Mouse (Mus musculus) limb, embryonic 14.5 days (tissue): Measurements from ENCODE around the gene Ndufv1. TPM values are rescaled to one million over a fixed set of nuclear protein-coding genes. Genes with fewer than 3 reads are reported as not detected.
A peak's percentile ranks its signal among the peaks of the same experiment; 100 is the strongest.

ENCODE experiments used
- ATAC-seq: fragments of 200-750 bp; cut with Nextera tagmentation; 2 replicates; pipeline ENCODE4 v1.8.0; 2017; ENCODE audit warnings: low read depth, moderate number of reproducible peaks, moderate TSS enrichment; ENCODE audit not compliant: low FRiP score
- DNase-seq: peaks from one replicate; pipeline ENCODE4 v3.0.0-alpha.2; 2015; ENCODE audit warnings: low spot score
- H3K27ac ChIP-seq: fragments of 300-500 bp; sonication (generic); replicated peaks from 2 replicates; pipeline ENCODE4 v1.5.1; 2014; ENCODE audit warnings: low read depth, mild to moderate bottlenecking, low read length, moderate library complexity, mixed read lengths
- H3K27me3 ChIP-seq: fragments of 300-500 bp; sonication (generic); 2 replicates; pipeline ENCODE4 v1.6.1; 2014; ENCODE audit warnings: low read length, mixed read lengths; ENCODE audit not compliant: control insufficient read depth, insufficient read depth
- H3K36me3 ChIP-seq: fragments of 300-500 bp; sonication (generic); 2 replicates; pipeline ENCODE4 v1.6.1; 2014; ENCODE audit warnings: mild to moderate bottlenecking, low read length, moderate library complexity, mixed read lengths; ENCODE audit not compliant: control insufficient read depth, insufficient read depth
- H3K4me1 ChIP-seq: fragments of 300-500 bp; sonication (generic); 2 replicates; pipeline ENCODE4 v1.6.1; 2014; ENCODE audit warnings: antibody characterized with exemption, low read length, mixed read lengths; ENCODE audit not compliant: control insufficient read depth, insufficient read depth
- H3K4me2 ChIP-seq: fragments of 300-500 bp; sonication (generic); replicated peaks from 2 replicates; pipeline ENCODE4 v1.6.1; 2014; ENCODE audit warnings: low read depth, mild to moderate bottlenecking, low read length, moderate library complexity; ENCODE audit not compliant: severe bottlenecking
- H3K4me3 ChIP-seq: fragments of 300-500 bp; sonication (generic); replicated peaks from 2 replicates; pipeline ENCODE4 v1.5.1; 2014; ENCODE audit warnings: low read length
- H3K9ac ChIP-seq: fragments of 300-500 bp; sonication (generic); 2 replicates; pipeline ENCODE4 v1.6.1; 2014; ENCODE audit warnings: mild to moderate bottlenecking, low read depth, low read length, moderate library complexity; ENCODE audit not compliant: severe bottlenecking
- H3K9me3 ChIP-seq: fragments of 300-500 bp; sonication (generic); 2 replicates; pipeline ENCODE4 v1.6.1; 2016; ENCODE audit warnings: low read length; ENCODE audit not compliant: control insufficient read depth
- POLR2A ChIP-seq: fragments of 200-500 bp; IDR thresholded peaks from 2 replicates; pipeline ENCODE4 v1.8.0; 2012; ENCODE audit warnings: inconsistent platforms, mild to moderate bottlenecking, moderate library complexity, borderline replicate concordance; ENCODE audit not compliant: insufficient read depth, insufficient read length; ENCODE audit errors: extremely low read depth
- WGBS: fragments of 180-500 bp; shearing (Covaris S2); extraction: QIAGEN DNeasy Blood & Tissue Kit; methylation state at CpG from one replicate; pipeline ENCODE4 v1.1.7; 2014; 5-methylcytosine and 5-hydroxymethylcytosine counted together
- polyA plus RNA-seq, 2 experiments: library from polyadenylated mRNA; depleted of rRNA in 1 of 2; stranded (reverse) in 1 of 2; unstranded in 1 of 2; fragments of >200 nt; fragmentation: Nextera tagmentation in 1 of 2; extraction: Ambion mirVana in 1 of 2; gene quantifications; 2 replicates each; pipeline versions ENCODE4 v1.2.1 to v1.2.3; 2012 to 2014

Ndufv1 gene
- polyA plus RNA-seq, 2 experiments: 157 to 193 TPM

DNA sequence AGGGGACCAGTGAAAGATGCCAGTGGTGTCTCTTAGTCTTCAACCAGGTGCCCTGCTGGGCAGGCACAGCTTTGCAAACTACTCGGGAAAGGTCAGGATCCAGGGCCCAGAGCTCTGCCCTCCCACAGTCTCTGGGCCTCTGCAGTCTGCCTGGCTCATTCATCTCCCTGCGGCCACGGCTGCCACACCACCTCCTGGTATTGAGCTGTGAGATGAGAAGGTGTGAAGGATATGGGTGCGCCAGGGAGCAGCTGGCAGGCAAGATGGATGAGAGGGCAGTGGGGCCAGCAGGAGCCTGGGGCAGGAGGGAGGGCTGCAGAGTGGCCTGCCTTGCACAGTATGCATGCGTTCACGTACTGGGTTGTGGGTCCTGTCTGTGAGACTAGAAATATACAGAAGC, 21.8 kb downstream of the Ndufv1 start:
- Histone ChIP-seq H3K4me1 (peaks cover 13% of the 10 kb centered on the region), H3K36me3 (no peaks in the 10 kb centered on the region), H3K27ac (no peak overlapping the region), H3K4me2 (no peak overlapping the region), H3K9ac (no peak overlapping the region), H3K4me3 (no peak overlapping the region), H3K9me3 (peaks cover 4% of the 10 kb centered on the region; the same call in 1 of the 2 replicates), H3K27me3 (no peaks in the 10 kb centered on the region)
- WGBS: 20% methylated on average over 6 of the region's 6 CpGs
- DNase-seq (no peak), ATAC-seq (no peak)
- TF ChIP-seq POLR2A: no peak

DNA sequence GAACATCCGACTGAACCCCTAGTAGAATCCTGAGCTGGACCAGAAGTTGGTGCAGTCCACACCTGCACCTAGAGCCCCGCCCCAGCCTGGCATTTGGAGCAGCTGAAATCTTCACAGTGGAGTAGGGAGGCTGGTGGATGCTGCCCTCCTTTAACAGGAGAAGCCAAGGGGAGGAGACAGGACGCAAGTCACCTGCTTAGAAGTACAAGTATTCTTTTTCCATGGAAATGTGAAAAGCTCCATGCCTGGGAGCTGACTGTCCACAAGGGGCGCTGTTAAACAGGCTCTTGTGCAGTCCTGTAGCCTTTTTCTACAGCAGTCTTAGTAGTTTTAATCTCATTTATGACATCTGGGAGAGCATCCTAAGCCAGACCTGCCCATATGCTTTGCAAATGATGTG, 23.9 kb downstream of the Ndufv1 start:
- WGBS: 96% methylated on average over 4 of the region's 4 CpGs
- no peaks in the 10 kb centered on the region for H3K36me3 ChIP-seq
- H3K4me1 ChIP-seq: peaks cover 13% of the 10 kb centered on the region
- no peak overlapping the region for H3K27ac ChIP-seq
- no peaks in the 10 kb centered on the region for H3K27me3 ChIP-seq
- DNase-seq: no peak
- H3K4me3 ChIP-seq: no peak overlapping the region
- no peak for TF ChIP-seq POLR2A
- no peak overlapping the region for H3K9ac ChIP-seq
- peaks cover 4% of the 10 kb centered on the region; the same call in 1 of the 2 replicates for H3K9me3 ChIP-seq
- ATAC-seq: no peak
- no peak overlapping the region for H3K4me2 ChIP-seq

DNA sequence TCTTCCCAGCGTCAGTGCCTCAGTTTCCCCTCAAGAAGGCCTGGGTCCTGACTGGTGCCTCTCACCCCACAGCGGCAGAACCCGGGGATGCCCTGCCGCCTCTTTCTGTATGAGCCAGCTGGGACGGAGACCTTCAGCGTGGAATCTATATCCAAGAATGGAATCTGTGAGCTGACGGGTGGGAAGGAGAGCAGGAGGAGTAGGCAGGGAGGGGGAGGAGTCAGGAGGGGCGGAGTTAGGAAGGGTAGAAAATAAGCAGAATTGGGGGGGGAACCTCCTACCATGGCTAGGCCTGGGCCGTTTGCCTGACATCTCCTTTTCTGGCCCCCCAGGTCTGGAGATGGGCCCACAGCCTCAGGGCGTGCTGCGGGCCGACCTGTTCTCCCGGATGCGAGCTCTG, 24.5 kb downstream of the Ndufv1 start:
- TF ChIP-seq POLR2A: no peak
- ATAC-seq: no peak
- Histone ChIP-seq H3K27ac (no peak overlapping the region), H3K36me3 (no peaks in the 10 kb centered on the region), H3K4me3 (no peak overlapping the region), H3K27me3 (no peaks in the 10 kb centered on the region), H3K9me3 (peaks cover 4% of the 10 kb centered on the region; the same call in 1 of the 2 replicates), H3K4me2 (no peak overlapping the region), H3K4me1 (peaks cover 13% of the 10 kb centered on the region), H3K9ac (no peak overlapping the region)
- DNase-seq: no peak
- 89% methylated on average over 14 of the region's 14 CpGs for WGBS

DNA sequence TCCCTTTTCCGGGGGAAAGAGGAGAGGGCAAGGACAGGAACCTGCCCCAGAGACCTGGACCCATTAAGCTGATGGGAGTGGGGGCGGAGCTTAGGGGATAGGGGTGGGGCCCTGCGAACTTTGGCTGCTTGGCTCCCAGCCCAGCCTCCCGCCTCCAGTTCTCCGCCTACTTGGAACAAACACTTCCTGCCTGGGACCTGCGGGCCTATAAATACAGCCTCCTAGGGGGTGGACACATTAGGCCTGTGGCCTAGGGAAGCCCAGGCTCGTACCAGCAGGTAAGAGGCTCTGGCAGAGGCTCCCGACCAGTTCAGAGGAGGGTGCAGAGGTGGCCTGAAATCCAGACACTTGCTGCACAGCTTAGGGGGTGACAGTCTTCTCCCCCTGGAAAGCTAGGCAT, 26.3 kb downstream of the Ndufv1 start, which contains the start of gene Acy3:
Gene Acy3 (plus strand): TSS at position 237 of the 400 bp plus-strand sequence.
- ATAC-seq: peak; percentile 76; the same call in 1 of the 2 replicates
- WGBS: 5% methylated on average over 8 of the region's 8 CpGs
- Histone ChIP-seq H3K4me1 (peaks cover 13% of the 10 kb centered on the region), H3K9me3 (peaks cover 4% of the 10 kb centered on the region; the same call in 1 of the 2 replicates), H3K9ac (peak within 1 kb of the TSS; percentile 31; the same call in 1 of the 2 replicates), H3K4me3 (no peak within 1 kb of the TSS), H3K4me2 (peak within 1 kb of the TSS; percentile 11; the same call in 1 of the 2 replicates), H3K27ac (no peak within 1 kb of the TSS; the same call in 1 of the 2 replicates), H3K36me3 (no peaks in the 10 kb centered on the region), H3K27me3 (no peaks in the 10 kb centered on the region)
- peak; percentile 49; the same call in 1 of the 2 replicates for TF ChIP-seq POLR2A
- DNase-seq: peak; percentile 74

DNA sequence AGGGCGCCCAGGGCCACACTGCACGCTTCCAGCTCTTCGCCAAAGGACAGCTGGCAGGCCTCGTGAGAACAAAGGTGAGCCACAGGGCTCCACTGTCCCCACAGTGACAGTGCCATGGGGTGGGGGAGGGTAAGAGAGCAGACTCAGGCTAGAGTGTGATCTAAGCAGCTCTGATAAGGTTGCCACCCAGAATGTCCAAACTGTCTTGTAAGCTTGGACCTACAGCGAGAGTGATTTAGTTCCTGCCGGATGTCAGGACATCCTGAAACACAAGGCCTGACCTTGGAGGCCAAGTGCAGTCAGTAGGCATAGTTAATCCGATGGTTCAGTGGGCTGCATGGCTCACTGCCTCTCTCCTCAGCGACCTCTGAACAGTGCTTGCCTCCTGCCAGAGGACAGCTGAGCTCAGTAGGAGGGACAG, 27.3 kb downstream of the Ndufv1 start:
- Histone ChIP-seq H3K36me3 (no peaks in the 10 kb centered on the region), H3K4me2 (no peak overlapping the region), H3K4me1 (peaks cover 13% of the 10 kb centered on the region), H3K27ac (no peak overlapping the region), H3K9me3 (peaks cover 4% of the 10 kb centered on the region; the same call in 1 of the 2 replicates), H3K4me3 (no peak overlapping the region), H3K27me3 (no peaks in the 10 kb centered on the region), H3K9ac (no peak overlapping the region)
- TF ChIP-seq POLR2A: no peak
- no peak for ATAC-seq
- 55% methylated on average over 8 of the region's 8 CpGs for WGBS
- no peak for DNase-seq
